Mouse (Mus musculus): ENCODE measurements around the gene E2f2.
A peak's percentile ranks its signal among the peaks of the same experiment; 100 is the strongest.

E2f2 gene

GRCm38 (mm10) chr4:136206943-136207342, 34.7 kb downstream of the E2f2 start:
- DNase-seq, result no peak

- no peak for DNase-seq
Measured at GRCm38 (mm10) chr4:136210931-136211330, 38.7 kb downstream of the E2f2 start.

GRCm38 (mm10) chr4:136213629-136214028, 41.4 kb downstream of the E2f2 start:
- DNase-seq, result no peak

GRCm38 (mm10) chr4:136214828-136215227, 42.6 kb downstream of the E2f2 start:
- DNase-seq, result no peak

- no peak for DNase-seq
Measured at GRCm38 (mm10) chr4:136215576-136215975, 43.4 kb downstream of the E2f2 start.

- DNase-seq, result no peak
Measured at GRCm38 (mm10) chr4:136217063-136217462, 44.9 kb downstream of the E2f2 start.

- DNase-seq, result no peak
Measured at GRCm38 (mm10) chr4:136218595-136219214, 46.5 kb downstream of the E2f2 start.

GRCm38 (mm10) chr4:136220133-136220775, 48.1 kb downstream of the E2f2 start:
- no peak for DNase-seq

GRCm38 (mm10) chr4:136223549-136224239, 51.5 kb downstream of the E2f2 start:
- DNase-seq, result no peak

- DNase-seq, result no peak
Measured at GRCm38 (mm10) chr4:136224240-136224559, 52.0 kb downstream of the E2f2 start.

- DNase-seq, result no peak
Measured at GRCm38 (mm10) chr4:136224677-136225460, 52.7 kb downstream of the E2f2 start.

- DNase-seq, result no peak
Measured at GRCm38 (mm10) chr4:136227408-136227807, 55.2 kb downstream of the E2f2 start.

GRCm38 (mm10) chr4:136228640-136229039, 56.4 kb downstream of the E2f2 start:
- no peak for DNase-seq

GRCm38 (mm10) chr4:136238669-136239068, 66.5 kb downstream of the E2f2 start:
- no peak for DNase-seq

- DNase-seq, result no peak
Measured at GRCm38 (mm10) chr4:136239111-136239510, 66.9 kb downstream of the E2f2 start.

GRCm38 (mm10) chr4:136239622-136240021, 67.4 kb downstream of the E2f2 start:
- DNase-seq, result peak; percentile 64

GRCm38 (mm10) chr4:136240123-136240522, 67.9 kb downstream of the E2f2 start:
- no peak for DNase-seq

- no peak for DNase-seq
Measured at GRCm38 (mm10) chr4:136240955-136241354, 68.8 kb downstream of the E2f2 start.

GRCm38 (mm10) chr4:136242065-136242703, 70.0 kb downstream of the E2f2 start:
- DNase-seq, result no peak

- DNase-seq, result no peak
Measured at GRCm38 (mm10) chr4:136242728-136243127, 70.5 kb downstream of the E2f2 start.

- DNase-seq, result no peak
Measured at GRCm38 (mm10) chr4:136244208-136244607, 72.0 kb downstream of the E2f2 start.

Data from cerebellum, adult 11 months (tissue).